Mouse (Mus musculus) intestine, postnatal 0 days (tissue): Measurements from ENCODE around the gene Ttc37. TPM values are rescaled to one million over a fixed set of nuclear protein-coding genes. Genes with fewer than 3 reads are reported as not detected.
A peak's percentile ranks its signal among the peaks of the same experiment; 100 is the strongest.

Experiments
- ATAC-seq: fragments of 200-750 bp; cut with Nextera tagmentation; 2 replicates; pipeline ENCODE4 v1.8.0; 2017; ENCODE audit warnings: mild to moderate bottlenecking, moderate TSS enrichment, moderate library complexity
- H3K27ac ChIP-seq: fragments of 300-500 bp; sonication (generic); 2 replicates; pipeline ENCODE4 v1.5.1; 2014; ENCODE audit warnings: mild to moderate bottlenecking, low read depth, low read length, moderate library complexity
- H3K27me3 ChIP-seq: fragments of 300-500 bp; sonication (generic); replicated peaks from 2 replicates; pipeline ENCODE4 v1.6.1; 2014; ENCODE audit warnings: low read length, mixed read lengths; ENCODE audit not compliant: control insufficient read depth, insufficient read depth
- H3K36me3 ChIP-seq: fragments of 300-500 bp; sonication (generic); 2 replicates; pipeline ENCODE4 v1.6.1; 2014; ENCODE audit warnings: mild to moderate bottlenecking, moderate library complexity; ENCODE audit not compliant: control insufficient read depth, insufficient read depth
- H3K4me1 ChIP-seq: fragments of 300-500 bp; sonication (generic); replicated peaks from 2 replicates; pipeline ENCODE4 v1.6.1; 2014; ENCODE audit warnings: antibody characterized with exemption, low read length, mixed read lengths; ENCODE audit not compliant: control insufficient read depth, insufficient read depth
- H3K4me2 ChIP-seq: fragments of 300-500 bp; sonication (generic); replicated peaks from 2 replicates; pipeline ENCODE4 v1.6.1; 2014; ENCODE audit warnings: low read depth, mild to moderate bottlenecking, moderate library complexity
- H3K4me3 ChIP-seq: fragments of 300-500 bp; sonication (generic); 2 replicates; pipeline ENCODE4 v1.5.1; 2014; ENCODE audit warnings: low read depth, low read length
- H3K9ac ChIP-seq: fragments of 300-500 bp; sonication (generic); 2 replicates; pipeline ENCODE4 v1.6.1; 2014; ENCODE audit warnings: mild to moderate bottlenecking, low read depth, low read length
- H3K9me3 ChIP-seq: fragments of 300-500 bp; sonication (generic); 2 replicates; pipeline ENCODE4 v1.6.1; 2016; ENCODE audit warnings: mixed run types; ENCODE audit not compliant: control insufficient read depth
- CTCF ChIP-seq: sonication (generic); IDR thresholded peaks from 2 replicates; pipeline ENCODE4 v1.5.1; 2016; ENCODE audit warnings: low read depth, mild to moderate bottlenecking, control low read depth, antibody characterized with exemption, moderate library complexity
- WGBS: fragments of 180-500 bp; shearing (Covaris S2); extraction: QIAGEN DNeasy Blood & Tissue Kit; methylation state at CpG from one replicate; pipeline ENCODE4 v1.1.7; 2014; 5-methylcytosine and 5-hydroxymethylcytosine counted together
- polyA plus RNA-seq: library from polyadenylated mRNA; unstranded; fragments of >200 nt; fragmentation: Nextera tagmentation; extraction: Ambion mirVana; gene quantifications from 2 replicates; pipeline ENCODE4 v1.2.1, GENCODE M21; 2015

Ttc37 gene
- polyA plus RNA-seq, 1 experiment from 2014 or later = 4.0 TPM

DNA sequence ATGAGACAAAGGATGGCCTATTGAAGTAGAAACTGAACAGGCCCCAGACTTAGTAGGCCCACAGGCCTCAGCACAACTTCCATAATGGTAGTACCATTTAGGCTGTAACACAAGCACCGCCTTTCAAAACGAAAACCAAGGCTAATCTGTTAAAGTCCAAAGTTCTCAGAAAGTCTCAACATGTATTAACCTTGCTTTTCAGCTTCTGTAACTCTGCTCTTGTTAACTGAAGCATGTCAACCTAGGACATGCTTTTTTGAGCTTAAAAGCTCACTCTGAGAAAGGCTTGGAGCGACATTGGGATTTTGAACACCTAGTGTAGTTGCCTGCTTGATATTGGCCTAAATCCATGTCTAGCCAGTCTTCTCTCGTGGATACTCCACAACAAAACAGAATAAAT lies 38.9 kb upstream of the Ttc37 start:
- H3K36me3 ChIP-seq = peaks cover 4% of the 10 kb centered on the region; the same call in 1 of the 2 replicates
- peaks cover 21% of the 10 kb centered on the region for H3K27me3 ChIP-seq
- H3K9me3 ChIP-seq = no peaks in the 10 kb centered on the region
- H3K4me2 ChIP-seq = no peak overlapping the region
- no peak for ATAC-seq
- TF ChIP-seq CTCF = no peak
- WGBS = 71% methylated on average over 4 of the region's 4 CpGs
- peaks cover 6% of the 10 kb centered on the region; the same call in 1 of the 2 replicates for H3K4me1 ChIP-seq
- H3K4me3 ChIP-seq = no peak overlapping the region
- H3K27ac ChIP-seq = no peak overlapping the region
- H3K9ac ChIP-seq = no peak overlapping the region

DNA sequence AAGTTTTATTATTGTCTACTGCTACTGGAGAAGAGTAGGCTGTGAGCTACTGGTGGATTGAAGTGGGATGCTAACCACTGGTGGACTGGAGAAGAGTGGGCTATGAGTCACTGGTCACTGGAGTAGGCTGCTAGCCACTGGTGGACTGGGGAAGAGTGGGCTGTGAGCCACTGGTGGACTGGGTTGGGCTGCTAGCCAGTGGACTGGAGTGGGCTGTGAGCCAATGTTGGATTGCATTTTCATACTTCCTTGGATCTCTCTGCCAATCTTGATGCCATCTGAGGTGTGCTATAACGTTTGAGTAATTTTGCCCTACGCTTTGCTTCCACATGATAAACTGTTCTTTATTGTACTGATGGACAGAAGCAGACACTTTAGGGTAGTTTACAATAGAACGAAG lies 36.4 kb upstream of the Ttc37 start:
- TF ChIP-seq CTCF = no peak
- H3K27ac ChIP-seq = no peak overlapping the region
- H3K4me3 ChIP-seq = no peak overlapping the region
- no peak for ATAC-seq
- no peaks in the 10 kb centered on the region for H3K9me3 ChIP-seq
- no peak overlapping the region for H3K4me2 ChIP-seq
- WGBS = 86% methylated on average over 3 of the region's 3 CpGs
- no peaks in the 10 kb centered on the region for H3K4me1 ChIP-seq
- no peaks in the 10 kb centered on the region for H3K27me3 ChIP-seq
- peaks cover 8% of the 10 kb centered on the region for H3K36me3 ChIP-seq
- no peak overlapping the region for H3K9ac ChIP-seq

DNA sequence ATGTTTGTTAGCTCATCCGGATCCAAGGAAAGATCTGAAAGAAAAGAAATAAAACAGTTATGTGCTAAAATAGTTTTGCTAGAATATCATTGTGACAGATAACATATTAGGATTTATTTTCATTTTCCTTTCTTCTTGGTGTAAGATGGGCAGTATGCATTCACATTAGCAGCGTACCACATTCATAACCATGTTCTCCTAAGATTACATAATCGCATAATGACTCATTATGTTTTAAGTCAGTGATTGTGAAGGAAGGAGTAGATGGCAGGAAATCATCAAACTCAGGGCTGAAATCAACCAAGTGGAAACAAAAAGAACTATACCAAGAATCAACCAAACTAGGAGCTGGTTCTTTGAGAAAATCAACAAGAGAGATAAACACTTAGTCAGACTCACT lies 36.0 kb upstream of the Ttc37 start:
- 94% methylated on average over 3 of the region's 3 CpGs for WGBS
- no peak for TF ChIP-seq CTCF

DNA sequence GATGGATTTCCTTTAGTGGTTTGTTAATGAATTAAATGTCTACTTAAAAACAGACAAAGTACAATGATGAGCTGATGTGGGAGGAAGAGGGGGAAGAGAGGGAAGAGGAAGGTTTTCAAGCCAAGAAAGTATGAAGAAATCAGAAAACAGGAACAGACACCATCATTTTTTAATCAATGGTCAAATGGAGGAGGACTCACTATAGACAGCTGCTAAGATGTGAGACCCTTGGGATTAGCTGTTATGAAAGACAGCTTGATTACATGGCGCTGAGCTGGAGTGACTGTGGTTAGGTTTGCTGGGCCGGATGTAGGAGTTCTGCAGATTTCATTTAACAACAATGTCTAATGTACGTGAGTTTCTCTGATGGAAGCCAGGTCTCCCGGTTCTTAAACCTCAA lies 35.0 kb upstream of the Ttc37 start:
- H3K36me3 ChIP-seq = peaks cover 8% of the 10 kb centered on the region
- no peak for TF ChIP-seq CTCF
- no peak overlapping the region for H3K4me3 ChIP-seq
- H3K9ac ChIP-seq = no peak overlapping the region
- H3K27ac ChIP-seq = no peak overlapping the region
- H3K27me3 ChIP-seq = no peaks in the 10 kb centered on the region
- WGBS = 91% methylated on average over 4 of the region's 4 CpGs
- no peak overlapping the region for H3K4me2 ChIP-seq
- H3K4me1 ChIP-seq = no peaks in the 10 kb centered on the region
- H3K9me3 ChIP-seq = no peaks in the 10 kb centered on the region
- no peak for ATAC-seq

More for the DNA sequence above, 36.0 kb upstream of the Ttc37 start:
- Histone ChIP-seq H3K9ac (no peak overlapping the region), H3K4me1 (no peaks in the 10 kb centered on the region), H3K36me3 (peaks cover 8% of the 10 kb centered on the region), H3K9me3 (no peaks in the 10 kb centered on the region), H3K27me3 (no peaks in the 10 kb centered on the region), H3K27ac (no peak overlapping the region), H3K4me2 (no peak overlapping the region), H3K4me3 (no peak overlapping the region)
- ATAC-seq = no peak

DNA sequence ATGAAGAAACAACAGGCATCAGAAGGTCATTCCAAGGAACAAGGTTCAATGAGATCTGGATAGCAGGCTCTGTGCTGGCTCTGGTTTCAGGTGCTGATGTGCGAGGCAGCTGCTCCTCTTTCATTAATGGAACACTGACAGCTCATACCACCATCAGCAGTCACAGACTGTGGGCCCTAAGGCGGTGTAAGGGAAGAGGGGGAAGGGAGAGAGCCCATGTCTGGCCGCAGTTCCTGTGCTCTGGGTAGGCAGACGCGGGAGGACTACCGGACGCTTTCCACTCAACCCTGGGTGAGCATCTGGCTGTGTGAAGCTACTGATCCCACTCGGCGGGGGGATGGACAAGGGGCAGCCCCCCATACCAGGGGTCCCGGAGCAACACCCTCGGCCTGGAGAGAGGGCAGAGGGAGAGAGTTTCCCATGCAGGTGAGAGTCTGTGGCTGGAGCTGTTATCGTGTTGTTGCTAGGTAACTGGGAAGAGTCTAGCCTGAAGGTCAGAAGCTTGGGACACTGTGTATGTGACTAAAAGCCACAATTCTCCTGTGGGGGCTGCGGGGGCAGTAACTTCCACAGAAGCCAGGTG lies 34.1 kb upstream of the Ttc37 start:
- no peak overlapping the region for H3K9ac ChIP-seq
- WGBS = 88% methylated on average over 13 of the region's 13 CpGs
- TF ChIP-seq CTCF = no peak
- H3K36me3 ChIP-seq = peaks cover 8% of the 10 kb centered on the region
- H3K4me3 ChIP-seq = no peak overlapping the region
- H3K4me2 ChIP-seq = no peak overlapping the region
- peak; percentile 22; the same call in 1 of the 2 replicates for ATAC-seq
- H3K27ac ChIP-seq = no peak overlapping the region
- H3K4me1 ChIP-seq = no peaks in the 10 kb centered on the region
- no peaks in the 10 kb centered on the region for H3K9me3 ChIP-seq
- no peaks in the 10 kb centered on the region for H3K27me3 ChIP-seq

DNA sequence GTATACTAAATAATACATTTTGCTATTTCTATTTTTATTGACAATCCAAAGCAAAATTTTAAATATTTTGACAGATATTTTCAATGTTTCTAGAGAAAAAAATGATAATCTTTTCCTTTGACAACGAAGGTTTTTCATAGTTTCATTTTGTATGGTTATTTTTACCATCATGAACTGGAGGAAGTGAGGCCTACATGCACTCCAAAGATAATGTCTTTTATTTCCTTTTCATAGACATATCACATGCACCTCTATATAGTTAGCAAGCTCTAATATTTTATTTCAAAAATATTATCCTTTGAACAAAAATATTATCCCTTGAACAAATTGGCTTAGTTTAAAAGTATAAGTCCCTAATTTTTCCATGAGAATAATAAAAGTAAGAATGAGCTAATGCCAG lies 24.2 kb upstream of the Ttc37 start:
- H3K27me3 ChIP-seq = no peaks in the 10 kb centered on the region
- no peaks in the 10 kb centered on the region for H3K9me3 ChIP-seq
- whole genome bisulfite sequencing = 69% methylated on average over 1 of the region's 1 CpGs
- H3K27ac ChIP-seq = no peak overlapping the region
- no peaks in the 10 kb centered on the region for H3K36me3 ChIP-seq
- TF ChIP-seq CTCF = no peak
- no peak for ATAC-seq
- H3K4me1 ChIP-seq = no peaks in the 10 kb centered on the region
- H3K9ac ChIP-seq = no peak overlapping the region
- no peak overlapping the region for H3K4me2 ChIP-seq
- H3K4me3 ChIP-seq = no peak overlapping the region
